Mouse (Mus musculus) cerebellum, postnatal 36 days (tissue): Measurements from ENCODE around the gene Tm9sf2.
"Not testable (repeated sequence)": the region's sequence is repeated elsewhere in the genome, so short reads cannot be mapped to it uniquely, and the experiment has no call there.

Experiments
- DNase-seq, 2 experiments: peaks; one replicate each; pipeline ENCODE4 v3.0.0; 2021 to 2022; ENCODE audit warnings: mixed read lengths in 2 of 2

Gene Tm9sf2

DNA sequence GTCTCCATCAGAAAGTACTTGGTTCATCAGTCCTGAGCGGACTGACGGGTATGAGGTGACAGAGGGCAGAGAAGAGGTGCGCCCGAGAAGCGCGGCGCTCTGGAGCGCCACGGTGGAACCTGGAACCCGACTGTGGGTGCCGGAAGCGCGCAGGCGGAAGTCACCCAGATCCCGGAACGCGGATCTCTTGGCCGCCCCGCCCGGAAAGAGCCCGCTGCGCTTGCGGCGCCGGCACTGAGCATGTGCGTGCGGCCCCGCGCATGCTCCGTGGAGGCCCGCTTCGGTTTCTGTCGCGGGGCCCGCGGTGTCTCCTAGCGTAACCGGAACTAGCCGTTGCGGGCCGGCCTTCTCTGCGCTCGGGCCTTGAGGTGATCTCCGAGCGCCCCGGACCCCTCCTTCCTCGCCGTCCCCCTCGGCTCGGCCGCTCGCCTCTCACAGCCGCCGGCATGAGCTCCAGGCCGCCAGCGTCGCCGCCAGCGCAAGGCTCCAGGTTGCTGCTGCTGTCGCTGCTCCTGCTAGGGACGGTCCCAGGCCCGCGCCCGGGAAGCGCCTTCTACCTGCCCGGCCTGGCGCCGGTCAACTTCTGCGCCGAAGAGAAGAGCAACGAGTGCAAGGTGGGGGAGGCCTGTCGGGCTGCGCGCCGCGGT is at the start of gene Tm9sf2:
TSS of gene Tm9sf2 (plus strand) at position 217 of the 647 bp plus-strand sequence.
- DNase-seq: peak; percentile 93 to 95

- DNase-seq: no peak
Measured at GRCm38 (mm10) chr14:122057941-122058346, 48.9 kb upstream of the Tm9sf2 start.

DNA sequence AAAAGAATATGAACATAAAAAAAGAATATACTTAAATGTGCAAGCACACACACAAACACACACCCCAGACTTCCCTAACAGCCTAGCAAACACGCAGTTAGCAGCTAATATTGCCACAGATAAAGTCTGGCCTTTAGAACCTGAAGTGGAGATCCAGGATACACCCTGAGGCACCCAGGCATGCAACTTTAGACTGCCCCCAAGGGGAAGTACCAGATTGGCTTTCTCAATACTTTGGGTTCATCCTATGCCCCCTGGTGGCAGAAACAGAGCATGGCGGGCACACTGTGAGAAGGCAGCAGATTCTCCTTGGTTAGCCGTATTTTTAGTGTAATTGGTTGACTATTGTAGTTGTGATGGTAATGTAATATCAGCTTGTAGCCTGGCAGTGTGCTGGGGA is 46.2 kb upstream of the Tm9sf2 start:
- peak; percentile 70 to 76 for DNase-seq

- DNase-seq: no peak
Measured at GRCm38 (mm10) chr14:122061376-122061775, 45.5 kb upstream of the Tm9sf2 start.

- no peak for DNase-seq
Measured at GRCm38 (mm10) chr14:122062411-122063090, 44.3 kb upstream of the Tm9sf2 start.

- DNase-seq: no peak
Measured at GRCm38 (mm10) chr14:122063599-122063998, 43.2 kb upstream of the Tm9sf2 start.

- DNase-seq: peak; percentile 57 to 65
Measured at GRCm38 (mm10) chr14:122064519-122064918, 42.3 kb upstream of the Tm9sf2 start.

DNA sequence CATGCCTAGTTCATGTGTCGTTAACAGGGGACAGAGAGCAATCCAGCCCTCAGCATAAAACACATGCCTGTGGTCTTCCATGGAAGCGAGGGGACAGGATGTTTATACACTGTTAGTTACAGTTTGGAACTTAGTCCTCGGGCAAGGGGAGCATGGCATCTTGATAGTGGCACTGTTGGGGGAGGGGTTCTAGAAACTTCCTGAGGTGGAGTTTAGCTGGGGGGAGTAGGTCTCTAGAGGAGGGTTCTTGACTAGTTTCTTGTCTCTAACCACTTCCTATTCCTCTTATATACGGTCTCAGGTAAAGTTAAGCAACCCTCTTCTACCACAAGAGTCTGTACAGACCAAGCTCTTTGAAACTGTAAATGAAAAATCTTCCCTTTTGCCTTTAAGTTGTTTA is 40.6 kb upstream of the Tm9sf2 start:
- DNase-seq: no peak

GRCm38 (mm10) chr14:122068036-122068435 is 38.8 kb upstream of the Tm9sf2 start:
- DNase-seq: not testable (repeated sequence)

- DNase-seq: no peak
Measured at GRCm38 (mm10) chr14:122068801-122069695, 37.8 kb upstream of the Tm9sf2 start.

DNA sequence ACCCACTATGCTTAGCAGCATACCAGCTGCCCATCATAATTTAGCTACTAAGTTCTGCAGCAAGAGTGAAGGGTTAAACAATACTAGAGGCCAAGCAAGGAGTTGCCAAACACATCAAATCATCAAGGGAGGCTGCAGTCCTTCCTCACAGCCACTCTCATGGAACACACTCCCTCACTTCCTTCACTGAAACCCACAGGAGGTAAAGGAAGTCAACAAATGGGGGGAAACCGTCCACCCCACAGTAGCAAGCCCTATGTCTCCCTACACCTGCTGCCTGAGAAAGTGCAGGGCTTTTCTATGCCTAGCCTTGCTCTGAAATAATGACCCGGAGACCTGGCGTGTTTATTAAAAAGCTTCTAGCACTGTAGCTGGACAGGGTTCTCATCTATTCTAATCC is 36.9 kb upstream of the Tm9sf2 start:
- no peak for DNase-seq

DNA sequence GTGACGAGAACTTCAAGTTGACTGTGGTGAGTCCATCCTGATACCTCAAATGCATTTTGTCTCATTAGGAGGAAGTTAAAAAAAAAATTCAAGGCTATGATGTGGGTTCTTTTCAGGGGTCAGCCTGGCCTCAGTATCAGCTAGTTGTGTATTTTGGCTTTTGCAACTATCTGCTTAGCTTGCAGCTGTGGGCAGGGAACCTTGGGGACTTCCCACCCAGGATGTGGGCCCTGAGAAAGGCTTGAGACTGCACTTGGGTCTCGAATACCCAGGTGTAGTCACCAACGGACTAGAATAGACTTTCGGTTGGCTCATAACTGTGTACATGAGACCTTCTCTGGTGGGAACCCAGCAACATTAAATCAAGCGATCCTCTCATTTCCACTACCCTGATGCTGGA is 33.4 kb upstream of the Tm9sf2 start:
- DNase-seq: no peak

GRCm38 (mm10) chr14:122074360-122074759 is 32.5 kb upstream of the Tm9sf2 start:
- no peak for DNase-seq

DNA sequence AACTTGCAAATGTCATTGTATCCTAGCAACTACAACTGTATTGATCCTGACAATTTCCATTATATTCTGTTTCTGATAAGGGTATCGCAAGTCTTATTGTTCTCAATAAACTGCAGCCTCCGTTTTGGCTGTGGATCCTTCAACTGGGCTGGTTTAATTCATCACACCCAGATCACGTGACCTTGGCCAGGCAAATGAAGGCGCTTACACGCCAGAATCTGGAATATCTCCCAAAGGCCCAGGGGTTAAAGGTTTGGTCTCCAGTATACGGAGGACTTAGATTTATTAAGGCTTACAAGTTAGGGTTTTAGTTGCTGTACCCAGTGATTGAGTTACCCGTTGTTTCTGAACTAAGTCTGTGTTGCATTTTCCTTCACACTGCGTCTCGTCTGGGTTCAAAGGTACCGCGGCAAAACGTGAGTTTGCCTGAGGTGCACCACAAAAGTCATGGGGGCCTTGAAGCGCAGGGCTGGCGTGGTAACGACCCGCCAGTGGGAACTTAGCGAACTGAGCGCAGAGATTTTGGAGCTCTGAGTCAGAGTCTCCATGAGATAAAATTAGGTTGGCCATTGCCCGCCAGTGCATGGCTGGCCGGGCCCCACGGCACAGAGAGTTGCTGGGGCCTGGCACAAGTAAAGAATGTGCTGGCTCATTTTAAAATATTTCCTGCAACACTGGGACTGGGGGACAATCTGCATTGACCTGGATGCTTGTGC is 31.2 kb upstream of the Tm9sf2 start:
- no peak for DNase-seq

- no peak for DNase-seq
Measured at GRCm38 (mm10) chr14:122077017-122077416, 29.8 kb upstream of the Tm9sf2 start.

GRCm38 (mm10) chr14:122079428-122079827 is 27.4 kb upstream of the Tm9sf2 start:
- peak; percentile 56 to 59 for DNase-seq

GRCm38 (mm10) chr14:122079921-122080320 is 26.9 kb upstream of the Tm9sf2 start:
- DNase-seq: no peak

DNA sequence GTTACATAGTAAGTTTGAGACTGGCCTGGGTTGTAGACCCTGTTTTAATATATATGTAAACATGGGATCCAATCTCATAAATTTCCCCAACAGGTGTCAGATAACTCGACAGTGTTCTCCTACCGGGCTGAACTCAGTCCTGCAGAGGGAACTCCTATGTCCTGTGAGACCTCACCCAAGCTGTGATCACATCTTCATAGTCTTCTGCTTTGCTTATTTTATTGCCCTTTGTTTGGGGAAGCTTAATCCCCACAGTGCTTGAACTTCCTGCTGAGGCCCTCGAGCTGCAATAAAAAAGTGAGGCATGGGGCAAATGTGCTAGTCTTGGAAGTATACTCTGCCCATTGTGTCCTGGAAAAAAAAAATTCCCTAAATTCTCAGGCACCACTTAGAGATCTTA is 25.5 kb upstream of the Tm9sf2 start:
- no peak for DNase-seq

- no peak for DNase-seq
Measured at GRCm38 (mm10) chr14:122083499-122083898, 23.3 kb upstream of the Tm9sf2 start.

DNA sequence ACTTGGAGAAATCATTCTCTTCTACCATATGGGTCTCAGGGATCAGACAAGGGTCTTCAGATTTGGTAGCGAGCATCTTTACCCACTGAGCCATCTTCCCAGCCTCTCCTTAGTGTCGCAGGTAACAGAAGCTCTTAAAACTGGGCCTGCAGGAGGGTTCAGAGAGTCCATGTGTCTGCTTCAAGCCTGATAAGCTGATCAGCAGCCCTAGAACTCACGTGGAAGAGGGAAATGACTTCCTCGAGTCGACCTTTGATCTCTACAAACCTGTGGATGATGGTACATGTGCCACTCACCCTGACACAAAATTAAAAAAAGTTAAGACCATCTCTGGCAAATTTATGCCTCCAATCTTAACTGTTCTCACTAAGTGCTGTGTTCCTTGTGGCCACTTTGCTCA is 18.9 kb upstream of the Tm9sf2 start:
- DNase-seq: no peak

- DNase-seq: no peak
Measured at GRCm38 (mm10) chr14:122092363-122092762, 14.5 kb upstream of the Tm9sf2 start.

DNA sequence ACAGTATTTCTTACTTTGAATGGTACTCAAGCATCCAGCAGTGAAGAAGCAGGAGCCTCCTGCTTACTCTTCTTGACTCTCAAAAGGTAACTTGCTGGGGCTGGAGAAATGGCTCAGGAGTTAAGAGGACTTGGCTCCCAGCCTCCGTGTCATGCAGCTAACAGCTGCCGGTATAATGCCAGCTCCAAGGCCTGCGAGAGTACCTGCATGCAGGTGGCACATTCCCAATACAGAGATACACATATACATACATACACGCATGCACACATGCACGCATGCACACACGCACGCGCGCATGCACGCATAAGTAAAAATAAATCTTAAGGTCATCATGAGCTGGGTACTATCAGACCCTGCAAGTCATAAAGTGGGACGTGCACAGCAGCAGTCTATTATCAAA is 10.5 kb upstream of the Tm9sf2 start:
- DNase-seq: no peak

DNA sequence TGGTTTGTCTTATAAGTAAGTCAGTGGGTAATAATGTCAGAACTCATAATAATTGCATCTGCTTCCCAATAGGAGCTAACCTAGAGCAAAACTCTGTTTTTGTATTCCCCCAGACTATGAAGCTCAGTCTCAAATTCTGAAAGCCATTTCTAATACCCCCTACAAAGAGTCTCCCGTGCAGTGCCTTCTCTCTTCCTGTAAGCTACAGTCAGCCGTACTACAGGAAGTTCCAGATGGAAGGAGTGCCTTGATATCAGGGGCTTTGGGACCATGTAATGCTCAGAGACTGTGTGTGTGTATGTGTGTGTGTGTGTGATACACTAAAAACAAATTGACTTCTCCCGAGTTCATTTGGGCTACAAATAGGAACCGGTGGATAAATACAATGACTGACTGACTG is 7.3 kb upstream of the Tm9sf2 start:
- no peak for DNase-seq
